Mouse (Mus musculus): ENCODE measurements around the gene Gm17949. TPM values are rescaled to one million over a fixed set of nuclear protein-coding genes. Genes with fewer than 3 reads are reported as not detected.

The Gm17949 gene
- total and polyA plus RNA-seq, 2 experiments from 2014 or later = 0.28 TPM; not detected in 1

- no peak overlapping the region for H3K9ac ChIP-seq (replicated peaks; ENCODE audit: low read length)
- no peak overlapping the region for H3K27ac ChIP-seq
- TF ChIP-seq CTCF (IDR thresholded peaks at IDR 0.05; ENCODE audit: low read depth) = no peak
- 67% methylated on average over 12 of the region's 14 CpGs for WGBS
- no peaks in the 10 kb centered on the region for H3K4me1 ChIP-seq (ENCODE audit: insufficient read depth, low read length)
- H3K4me3 ChIP-seq (ENCODE audit: low read length) = no peak overlapping the region
- no peak overlapping the region for H3K4me2 ChIP-seq (ENCODE audit: low read depth, low read length)
- DNase-seq (ENCODE audit: low spot score) (no peak), ATAC-seq (no peak)
- H3K9me3 ChIP-seq (ENCODE audit: low read length) = no peaks in the 10 kb centered on the region
- H3K36me3 ChIP-seq (ENCODE audit: insufficient read depth, low read length) = no peaks in the 10 kb centered on the region
- H3K27me3 ChIP-seq (ENCODE audit: insufficient read depth, low read length) = no peaks in the 10 kb centered on the region
These were observed 37.1 kb upstream of the Gm17949 start for GRCm38 (mm10) chr17:56973956-56974707.

- DNase-seq (ENCODE audit: low spot score) = no peak
- Histone ChIP-seq H3K4me1 (ENCODE audit: insufficient read depth, low read length) (no peaks in the 10 kb centered on the region), H3K36me3 (ENCODE audit: insufficient read depth, low read length) (no peaks in the 10 kb centered on the region), H3K27me3 (ENCODE audit: insufficient read depth, low read length) (no peaks in the 10 kb centered on the region), H3K9ac (replicated peaks; ENCODE audit: low read length) (no peak overlapping the region), H3K4me2 (ENCODE audit: low read depth, low read length) (no peak overlapping the region), H3K9me3 (ENCODE audit: low read length) (no peaks in the 10 kb centered on the region), H3K4me3 (ENCODE audit: low read length) (no peak overlapping the region), H3K27ac (no peak overlapping the region)
- TF ChIP-seq CTCF (IDR thresholded peaks at IDR 0.05; ENCODE audit: low read depth) = no peak
- no peak for ATAC-seq
- WGBS = 77% methylated on average over 5 of the region's 5 CpGs
These were observed 36.5 kb upstream of the Gm17949 start for GRCm38 (mm10) chr17:56974708-56975240.

GRCm38 (mm10) chr17:56975391-56975790, 35.9 kb upstream of the Gm17949 start:
- ATAC-seq = no peak
- DNase-seq (ENCODE audit: low spot score) = no peak
- Histone ChIP-seq H3K4me1 (ENCODE audit: insufficient read depth, low read length) (no peaks in the 10 kb centered on the region), H3K27ac (no peak overlapping the region), H3K4me3 (ENCODE audit: low read length) (no peak overlapping the region), H3K9ac (replicated peaks; ENCODE audit: low read length) (no peak overlapping the region), H3K4me2 (ENCODE audit: low read depth, low read length) (no peak overlapping the region), H3K36me3 (ENCODE audit: insufficient read depth, low read length) (no peaks in the 10 kb centered on the region), H3K9me3 (ENCODE audit: low read length) (no peaks in the 10 kb centered on the region), H3K27me3 (ENCODE audit: insufficient read depth, low read length) (no peaks in the 10 kb centered on the region)
- TF ChIP-seq CTCF (IDR thresholded peaks at IDR 0.05; ENCODE audit: low read depth) = no peak
- 75% methylated on average over 3 of the region's 3 CpGs for WGBS

- ATAC-seq (no peak), DNase-seq (ENCODE audit: low spot score) (no peak)
- Histone ChIP-seq H3K27me3 (ENCODE audit: insufficient read depth, low read length) (no peaks in the 10 kb centered on the region), H3K27ac (no peak overlapping the region), H3K4me3 (ENCODE audit: low read length) (no peak overlapping the region), H3K36me3 (ENCODE audit: insufficient read depth, low read length) (no peaks in the 10 kb centered on the region), H3K4me2 (ENCODE audit: low read depth, low read length) (no peak overlapping the region), H3K9me3 (ENCODE audit: low read length) (no peaks in the 10 kb centered on the region), H3K4me1 (ENCODE audit: insufficient read depth, low read length) (no peaks in the 10 kb centered on the region), H3K9ac (replicated peaks; ENCODE audit: low read length) (no peak overlapping the region)
- 81% methylated on average over 8 of the region's 8 CpGs for WGBS
- TF ChIP-seq CTCF (IDR thresholded peaks at IDR 0.05; ENCODE audit: low read depth) = no peak
These were observed 34.5 kb upstream of the Gm17949 start for GRCm38 (mm10) chr17:56976531-56977390.

GRCm38 (mm10) chr17:56979524-56979923, 31.7 kb upstream of the Gm17949 start:
- no peak overlapping the region for H3K27ac ChIP-seq
- H3K27me3 ChIP-seq (ENCODE audit: insufficient read depth, low read length) = no peaks in the 10 kb centered on the region
- ATAC-seq (no peak), DNase-seq (ENCODE audit: low spot score) (no peak)
- 38% methylated on average over 7 of the region's 8 CpGs for WGBS
- H3K4me2 ChIP-seq (ENCODE audit: low read depth, low read length) = no peak overlapping the region
- no peaks in the 10 kb centered on the region for H3K9me3 ChIP-seq (ENCODE audit: low read length)
- no peak for TF ChIP-seq CTCF (IDR thresholded peaks at IDR 0.05; ENCODE audit: low read depth)
- no peaks in the 10 kb centered on the region for H3K4me1 ChIP-seq (ENCODE audit: insufficient read depth, low read length)
- no peaks in the 10 kb centered on the region for H3K36me3 ChIP-seq (ENCODE audit: insufficient read depth, low read length)
- no peak overlapping the region for H3K4me3 ChIP-seq (ENCODE audit: low read length)
- no peak overlapping the region for H3K9ac ChIP-seq (replicated peaks; ENCODE audit: low read length)

- DNase-seq (ENCODE audit: low spot score) (no peak), ATAC-seq (no peak)
- Histone ChIP-seq H3K4me1 (ENCODE audit: insufficient read depth, low read length) (no peaks in the 10 kb centered on the region), H3K9me3 (ENCODE audit: low read length) (no peaks in the 10 kb centered on the region), H3K4me2 (ENCODE audit: low read depth, low read length) (no peak overlapping the region), H3K27ac (no peak overlapping the region), H3K4me3 (ENCODE audit: low read length) (no peak overlapping the region), H3K9ac (replicated peaks; ENCODE audit: low read length) (no peak overlapping the region), H3K36me3 (ENCODE audit: insufficient read depth, low read length) (no peaks in the 10 kb centered on the region), H3K27me3 (ENCODE audit: insufficient read depth, low read length) (no peaks in the 10 kb centered on the region)
- 80% methylated on average over 7 of the region's 7 CpGs for WGBS
- TF ChIP-seq CTCF (IDR thresholded peaks at IDR 0.05; ENCODE audit: low read depth) = no peak
These were observed 30.2 kb upstream of the Gm17949 start for GRCm38 (mm10) chr17:56981049-56981448.
